Mouse (Mus musculus) erythroblast, embryonic 14.5 days (primary cell): ENCODE results near the gene Dhh.

ENCODE experiments used
- GATA1 ChIP-seq: IDR thresholded peaks from 2 replicates; pipeline ENCODE4 v1.6.1; 2012; ENCODE audit warnings: low read length, inconsistent platforms, mixed read lengths
- TAL1 ChIP-seq: IDR thresholded peaks from 3 replicates; pipeline ENCODE4 v1.6.1; 2012; ENCODE audit warnings: low read length, inconsistent platforms, mixed read lengths

DNA sequence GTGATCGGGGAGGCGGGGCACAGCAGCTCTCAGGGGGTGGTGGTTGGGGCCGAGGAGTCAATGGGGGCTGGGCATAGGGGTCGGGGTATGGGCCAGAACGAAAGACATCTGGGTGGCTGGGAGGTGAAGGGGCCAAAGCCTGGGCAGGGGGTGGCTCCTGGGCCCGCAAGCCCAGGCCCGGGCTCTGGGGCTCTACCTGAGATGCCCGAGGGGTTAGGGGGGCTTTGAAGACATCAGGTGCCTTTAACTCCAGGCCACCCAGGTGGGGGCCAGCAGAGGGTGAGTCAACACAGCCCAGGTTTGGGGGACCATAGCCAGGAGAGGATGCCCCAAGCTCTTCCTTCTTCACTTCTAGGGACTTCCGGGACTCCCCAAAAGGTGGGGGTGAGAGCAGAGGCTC, 45.6 kb downstream of the Dhh start:
- no peak for TF ChIP-seq TAL1
- TF ChIP-seq GATA1: no peak
